Comparison of ENCODE assay signal across 8 mouse cellular contexts in the genomic region with DNA sequence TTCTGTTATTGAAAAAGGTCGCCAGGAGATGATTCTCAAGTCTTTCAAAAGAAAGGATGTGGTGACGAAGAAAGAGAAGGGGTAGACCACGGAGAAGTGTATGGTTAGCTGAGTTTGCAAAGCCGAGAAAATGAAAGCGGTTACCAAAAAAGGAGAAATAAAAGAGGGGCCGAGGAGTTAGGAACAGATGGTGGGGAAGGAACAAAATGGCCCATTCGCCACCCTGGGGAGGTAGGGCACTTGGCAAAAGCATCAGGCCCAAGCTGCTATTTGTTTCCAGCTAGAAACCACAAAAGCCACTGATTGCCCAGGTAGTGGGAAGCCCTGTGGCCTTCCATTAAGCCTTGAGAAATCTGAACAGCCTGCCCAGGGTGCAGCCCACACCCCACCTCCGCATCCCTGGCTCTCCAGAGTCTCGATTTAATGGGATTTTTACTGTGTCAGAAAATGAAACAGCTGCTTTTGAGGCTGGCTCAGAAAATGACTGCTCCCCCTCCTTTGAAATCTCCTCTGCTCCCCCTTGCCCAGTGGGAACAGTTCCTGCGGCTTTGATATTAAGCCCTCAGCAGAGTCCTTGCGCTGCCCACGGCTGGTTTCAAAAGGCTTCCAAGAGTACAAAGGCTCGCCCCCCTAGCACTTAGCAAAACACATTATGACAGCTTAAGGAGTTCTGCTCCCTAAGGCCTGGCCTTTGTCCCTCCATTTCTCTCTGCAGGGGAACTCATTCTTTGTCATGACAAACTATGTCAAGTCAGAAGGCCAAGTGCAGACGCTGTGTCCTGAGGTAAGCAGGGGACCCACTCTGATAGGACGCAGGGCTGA. TPM values are rescaled to one million over a fixed set of nuclear protein-coding genes. Genes with fewer than 3 reads are reported as not detected.
DNase-seq lines count a peak whose midpoint lies in the region; TF ChIP-seq lines count a peak whose summit lies in the region.

No protein-coding gene starts in this region.

- DNase-seq in layer of hippocampus, adult 18-20 months (ENCODE audit: low spot score in 2 of 2) = peak; percentile 49 to 66
- no peak for DNase-seq in layer of hippocampus, adult 9-10 months (ENCODE audit: low spot score)
- DNase-seq in CH12.LX (ENCODE audit: extremely low read depth) = peak; percentile 37
- peak; percentile 77 to 81 for DNase-seq in cerebellum, postnatal 10 days
- peak; percentile 51 for DNase-seq in hindbrain, embryonic 10.5 days (ENCODE audit: low spot score)
- peak; percentile 51 for DNase-seq in mesoderm, embryonic 11.5 days (ENCODE audit: low read depth, low spot score)
- no peak for DNase-seq in T-cell, adult 2 months (ENCODE audit: low spot score)
- no peak for DNase-seq in thymus, postnatal 0 days (ENCODE audit: low spot score)

- TF ChIP-seq RAD21 in CH12.LX (IDR thresholded peaks at IDR 0.05; ENCODE audit: low read depth, low read length) = no peak

- no peak for TF ChIP-seq CTCF in CH12.LX (conservative IDR thresholded peaks at IDR 0.05 in 1 of 2, IDR thresholded peaks at IDR 0.05 in 1 of 2; ENCODE audit: low read depth in 2 of 2, low read length in 2 of 2)

- H3K4me3 ChIP-seq in CH12.LX (replicated peaks in 1 of 3; ENCODE audit: low read depth in 2 of 3, low read length in 2 of 3, poor library complexity in 1 of 3) = peak overlapping the region in 1 of 3 experiments; percentile 26
- H3K4me3 ChIP-seq in hindbrain, embryonic 10.5 days = 0 out of 2 replicates have a peak overlapping the region, but pooled peaks have one; percentile 1

- H3K36me3 ChIP-seq in CH12.LX (replicated peaks in 1 of 2; ENCODE audit: control insufficient read depth in 1 of 2, insufficient read depth in 1 of 2, low read length in 1 of 2) = no peaks in the 10 kb centered on the region
- no peaks in the 10 kb centered on the region for H3K36me3 ChIP-seq in hindbrain, embryonic 10.5 days

- no peak overlapping the region for H3K9ac ChIP-seq in CH12.LX (ENCODE audit: insufficient read depth, low read depth)

- H3K27me3 ChIP-seq in CH12.LX (replicated peaks) = no peaks in the 10 kb centered on the region
- H3K27me3 ChIP-seq in hindbrain, embryonic 10.5 days (ENCODE audit: insufficient read depth, poor library complexity, severe bottlenecking) = peaks cover 6% of the 10 kb centered on the region; the same call in 1 of the 2 replicates

- H3K4me1 ChIP-seq in CH12.LX (ENCODE audit: control insufficient read depth in 1 of 2, insufficient read depth in 2 of 2) = peaks cover 2 to 24% of the 10 kb centered on the region in 2 experiments; a peak in 2 of 4 replicates
- peaks cover 33% of the 10 kb centered on the region for H3K4me1 ChIP-seq in hindbrain, embryonic 10.5 days (replicated peaks)

- dilution Hi-C loops in CH12.LX (cut with MboI; ENCODE audit: extremely low pct_ligation_motif_present, extremely low pct_unique_long_range_greater_than_20kb, low sequenced_read_pairs) = no loop called here

- TF ChIP-seq EP300 in CH12.LX (IDR thresholded peaks at IDR 0.05; ENCODE audit: low read length) = no peak

- no peak overlapping the region for H3K27ac ChIP-seq in CH12.LX (ENCODE audit: insufficient read depth, low read depth)
- peak overlapping the region; percentile 78 for H3K27ac ChIP-seq in hindbrain, embryonic 10.5 days

- TF ChIP-seq POLR2A in CH12.LX (IDR thresholded peaks at IDR 0.05; ENCODE audit: low read depth, low read length) = no peak

- no peaks in the 10 kb centered on the region for H3K79me2 ChIP-seq in CH12.LX (replicated peaks; ENCODE audit: control insufficient read depth, extremely low read depth, insufficient read depth, poor library complexity, severe bottlenecking)

- 29% methylated on average over 15 of the region's 15 CpGs for WGBS in hindbrain, embryonic 10.5 days

- no peaks in the 10 kb centered on the region for H3K9me3 ChIP-seq in CH12.LX (replicated peaks; ENCODE audit: low read length)
- no peaks in the 10 kb centered on the region for H3K9me3 ChIP-seq in hindbrain, embryonic 10.5 days

- in situ Hi-C loops in CH12.LX (cut with MboI; ENCODE audit: low pct_ligation_motif_present, low pct_unique_long_range_greater_than_20kb, low sequenced_read_pairs) = no loop called here

- H3K4me2 ChIP-seq in CH12.LX (ENCODE audit: insufficient read depth, low read depth, poor library complexity, severe bottlenecking) = peak overlapping the region; percentile 47; the same call in 1 of the 2 replicates

TF ChIP-seq in CH12.LX, 34 proteins besides CTCF, POLR2A, EP300 and RAD21:
- TF ChIP-seq JUN (IDR thresholded peaks at IDR 0.05; ENCODE audit: insufficient read depth, low read depth, low read length) = no peak
- TF ChIP-seq ETS1 (conservative IDR thresholded peaks at IDR 0.05; ENCODE audit: low read depth, low read length) = no peak
- TF ChIP-seq MAX (IDR thresholded peaks at IDR 0.05; ENCODE audit: low read length) = no peak
- no peak for TF ChIP-seq E2F4 (IDR thresholded peaks at IDR 0.05; ENCODE audit: insufficient replicate concordance, low read depth, low read length)
- TF ChIP-seq ZMIZ1 (IDR thresholded peaks at IDR 0.05; ENCODE audit: low read depth, low read length) = no peak
- TF ChIP-seq MEF2A (IDR thresholded peaks at IDR 0.05; ENCODE audit: borderline replicate concordance, low read depth, low read length) = no peak
- no peak for TF ChIP-seq NELFE (IDR thresholded peaks at IDR 0.05; ENCODE audit: low read depth, low read length)
- no peak for TF ChIP-seq ZC3H11A (IDR thresholded peaks at IDR 0.05; ENCODE audit: low read depth, low read length)
- no peak for TF ChIP-seq MYC (IDR thresholded peaks at IDR 0.05; ENCODE audit: low read depth, low read length)

RNA-seq across cellular contexts. Expression of a gene that starts 9.9 kb away (rescaled TPM):
- 1 to 10 TPM; 7.2 to 9.9 TPM for total RNA-seq in layer of hippocampus, adult 18-20 months (2021)
- 0.59 and 0.76 TPM in 2 replicates for total RNA-seq in CH12.LX (2012; rRNA removed)
- 1.4 and 1.5 TPM in 2 replicates for total RNA-seq in CH12.LX (2014; rRNA removed)
- polyA plus RNA-seq in CH12.LX (2012; ENCODE audit: insufficient read length, low read depth) = 1.5 and 1.8 TPM in 2 replicates
- 0.73 and 2.1 TPM in 2 replicates for polyA plus RNA-seq in hindbrain, embryonic 10.5 days (2016; fragmentation: Nextera tagmentation; extraction: Ambion mirVana)
- 8.2 and 8.8 TPM in 2 replicates for polyA plus RNA-seq in thymus, postnatal 0 days (2015; fragmentation: Nextera tagmentation; extraction: Ambion mirVana)

RNA-seq across cellular contexts. Expression of a gene that starts 39.3 kb away (rescaled TPM):
- 10 to 100 TPM; 40.9 to 46.9 TPM for total RNA-seq in layer of hippocampus, adult 18-20 months (2021)
- 3.4 and 5.0 TPM in 2 replicates for total RNA-seq in CH12.LX (2012; rRNA removed)
- 4.1 and 6.4 TPM in 2 replicates for total RNA-seq in CH12.LX (2014; rRNA removed)
- 3.1 and 3.9 TPM in 2 replicates for polyA plus RNA-seq in CH12.LX (2012; ENCODE audit: insufficient read length, low read depth)
- polyA plus RNA-seq in hindbrain, embryonic 10.5 days (2016; fragmentation: Nextera tagmentation; extraction: Ambion mirVana) = 39.6 and 45.3 TPM in 2 replicates
- polyA plus RNA-seq in thymus, postnatal 0 days (2015; fragmentation: Nextera tagmentation; extraction: Ambion mirVana) = 10.9 and 12.5 TPM in 2 replicates

RNA-seq across cellular contexts. Expression of a gene that starts 53.7 kb away (rescaled TPM):
- total RNA-seq in layer of hippocampus, adult 18-20 months (2021) = 10 to 100 TPM; 12.6 to 15.0 TPM
- total RNA-seq in CH12.LX (2012; rRNA removed) (8.2 and 11.0 TPM in 2 replicates), CH12.LX (2014; rRNA removed) (7.9 and 9.1 TPM in 2 replicates)
- 15.0 and 16.7 TPM in 2 replicates for polyA plus RNA-seq in CH12.LX (2012; ENCODE audit: insufficient read length, low read depth)
- polyA plus RNA-seq in hindbrain, embryonic 10.5 days (2016; fragmentation: Nextera tagmentation; extraction: Ambion mirVana) = 5.8 and 6.2 TPM in 2 replicates
- 22.5 and 26.7 TPM in 2 replicates for polyA plus RNA-seq in thymus, postnatal 0 days (2015; fragmentation: Nextera tagmentation; extraction: Ambion mirVana)

Comparison
In these comparisons a context has a peak if more than half of its experiments do, and no peak if none do; other contexts are left out.
1. DNase-seq: peak in layer of hippocampus, adult 18-20 months (2 of 2), CH12.LX (single experiment), cerebellum, postnatal 10 days (2 of 2), hindbrain, embryonic 10.5 days (single experiment) and mesoderm, embryonic 11.5 days (single experiment); none in layer of hippocampus, adult 9-10 months (single experiment), T-cell, adult 2 months (single experiment) and thymus, postnatal 0 days (single experiment).